Mouse (Mus musculus): ENCODE data around the gene Taok1. TPM values are rescaled to one million over a fixed set of nuclear protein-coding genes. Genes with fewer than 3 reads are reported as not detected.
"Not testable (repeated sequence)": the region's sequence is repeated elsewhere in the genome, so short reads cannot be mapped to it uniquely, and the experiment has no call there.

Taok1 gene
- total RNA-seq (2014; fragmentation: Nextera tagmentation), result 15.4 and 20.3 TPM in 2 replicates
- total RNA-seq (2017), result 28.9 and 39.6 TPM in 2 replicates

DNA sequence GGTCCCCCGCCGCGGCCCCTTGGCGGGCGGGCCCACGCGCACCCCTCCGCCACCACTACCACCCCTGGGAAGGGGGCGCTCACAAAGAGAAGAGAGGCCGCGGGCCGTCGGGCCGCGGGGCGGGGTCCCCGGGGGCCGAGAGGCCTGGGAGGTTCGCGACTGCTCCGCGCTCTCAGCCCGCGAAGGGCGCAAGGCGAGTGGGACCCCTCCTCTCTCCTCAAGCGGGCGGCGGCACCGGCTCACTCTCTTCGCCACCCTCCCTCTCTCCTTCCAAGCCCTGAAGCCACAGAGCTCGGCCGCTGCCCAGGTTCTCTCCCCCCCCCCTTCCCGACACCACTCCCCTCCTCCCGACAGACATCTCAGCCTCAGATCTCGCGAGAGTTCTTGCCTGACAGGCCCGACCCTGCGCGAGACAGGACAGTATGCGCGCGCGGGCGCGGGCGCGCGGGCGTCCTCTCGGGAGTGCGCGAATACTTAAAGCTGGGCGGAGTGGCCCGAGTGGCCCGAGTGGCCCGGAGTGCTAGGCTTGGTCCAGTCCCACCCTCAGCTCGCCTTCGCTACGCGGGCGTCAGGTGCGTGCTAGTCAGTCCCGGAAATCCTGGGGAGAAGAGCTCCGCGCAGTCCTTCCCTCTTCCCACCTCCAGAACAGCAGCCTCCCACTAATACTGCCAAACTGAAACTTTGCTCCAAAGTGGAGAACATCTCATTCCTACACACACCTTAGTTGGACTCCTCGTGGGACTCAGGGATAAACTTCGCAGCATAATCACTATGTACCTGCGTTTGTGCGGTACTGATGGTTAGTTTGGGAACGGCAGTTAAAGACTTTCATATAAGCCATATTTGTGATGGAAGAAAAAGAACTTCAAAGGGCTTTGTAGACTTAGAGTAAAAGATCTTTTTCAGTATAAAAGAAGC, at the start of gene Taok1:
Taok1 (minus strand) TSS at position 278 of the 918 bp plus-strand sequence.
- ATAC-seq (replicated peaks; ENCODE audit: low FRiP score, low TSS enrichment, poor library complexity, severe bottlenecking), result peak; percentile 94

- not testable (repeated sequence) for ATAC-seq (replicated peaks; ENCODE audit: low FRiP score, low TSS enrichment, poor library complexity, severe bottlenecking)
These were observed 46.0 kb upstream of the Taok1 start for GRCm38 (mm10) chr11:77653406-77654190.

- ATAC-seq (replicated peaks; ENCODE audit: low FRiP score, low TSS enrichment, poor library complexity, severe bottlenecking), result no peak
These were observed 44.9 kb upstream of the Taok1 start for GRCm38 (mm10) chr11:77652484-77652883.

DNA sequence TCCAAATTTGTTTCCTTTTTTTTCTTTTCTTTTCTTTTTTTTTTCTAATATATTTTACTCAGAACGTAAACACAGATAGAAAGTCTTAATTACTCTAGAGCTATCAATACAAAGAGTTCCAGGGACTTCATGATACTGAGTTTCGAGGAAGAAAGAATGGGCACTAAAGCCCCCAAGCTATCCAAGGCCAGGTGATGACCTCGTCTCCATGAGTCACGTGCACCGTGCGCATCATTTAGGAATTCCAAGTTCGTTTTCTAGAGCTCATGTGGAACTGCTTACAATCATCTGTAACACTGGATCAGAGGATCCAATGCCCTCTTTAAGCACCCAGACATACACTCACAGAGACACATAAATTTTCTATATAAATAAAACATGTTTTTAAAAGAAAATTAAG, 41.3 kb upstream of the Taok1 start:
- ATAC-seq (replicated peaks; ENCODE audit: low FRiP score, low TSS enrichment, poor library complexity, severe bottlenecking), result no peak

GRCm38 (mm10) chr11:77645481-77645880, 37.9 kb upstream of the Taok1 start:
- no peak for ATAC-seq (replicated peaks; ENCODE audit: low FRiP score, low TSS enrichment, poor library complexity, severe bottlenecking)

GRCm38 (mm10) chr11:77641390-77641789, 33.8 kb upstream of the Taok1 start:
- ATAC-seq (replicated peaks; ENCODE audit: low FRiP score, low TSS enrichment, poor library complexity, severe bottlenecking), result no peak

- ATAC-seq (replicated peaks; ENCODE audit: low FRiP score, low TSS enrichment, poor library complexity, severe bottlenecking), result peak; percentile 83
These were observed 22.6 kb upstream of the Taok1 start for GRCm38 (mm10) chr11:77630257-77630670.

DNA sequence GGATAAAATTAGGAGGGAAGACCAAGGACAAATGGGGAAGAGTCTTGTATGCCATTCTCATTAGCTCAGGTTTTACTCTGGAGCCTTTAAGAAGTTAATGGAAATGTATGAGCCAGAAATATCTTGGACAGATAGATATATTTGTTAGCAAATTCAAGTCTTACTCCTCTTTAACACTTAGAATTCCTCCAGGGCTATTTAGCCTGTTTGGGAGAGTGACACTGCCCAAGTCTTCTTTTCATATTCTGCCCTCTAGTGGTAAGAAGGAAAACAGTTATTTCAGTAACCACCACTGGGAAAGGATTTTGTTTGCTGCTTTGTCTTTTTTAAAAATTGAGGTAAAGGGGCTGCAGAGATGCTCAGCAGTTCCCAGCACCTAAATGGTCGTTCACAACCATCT, 21.9 kb upstream of the Taok1 start:
- ATAC-seq (replicated peaks; ENCODE audit: low FRiP score, low TSS enrichment, poor library complexity, severe bottlenecking), result no peak

- ATAC-seq (replicated peaks; ENCODE audit: low FRiP score, low TSS enrichment, poor library complexity, severe bottlenecking), result no peak
These were observed 19.3 kb upstream of the Taok1 start for GRCm38 (mm10) chr11:77626596-77627535.

DNA sequence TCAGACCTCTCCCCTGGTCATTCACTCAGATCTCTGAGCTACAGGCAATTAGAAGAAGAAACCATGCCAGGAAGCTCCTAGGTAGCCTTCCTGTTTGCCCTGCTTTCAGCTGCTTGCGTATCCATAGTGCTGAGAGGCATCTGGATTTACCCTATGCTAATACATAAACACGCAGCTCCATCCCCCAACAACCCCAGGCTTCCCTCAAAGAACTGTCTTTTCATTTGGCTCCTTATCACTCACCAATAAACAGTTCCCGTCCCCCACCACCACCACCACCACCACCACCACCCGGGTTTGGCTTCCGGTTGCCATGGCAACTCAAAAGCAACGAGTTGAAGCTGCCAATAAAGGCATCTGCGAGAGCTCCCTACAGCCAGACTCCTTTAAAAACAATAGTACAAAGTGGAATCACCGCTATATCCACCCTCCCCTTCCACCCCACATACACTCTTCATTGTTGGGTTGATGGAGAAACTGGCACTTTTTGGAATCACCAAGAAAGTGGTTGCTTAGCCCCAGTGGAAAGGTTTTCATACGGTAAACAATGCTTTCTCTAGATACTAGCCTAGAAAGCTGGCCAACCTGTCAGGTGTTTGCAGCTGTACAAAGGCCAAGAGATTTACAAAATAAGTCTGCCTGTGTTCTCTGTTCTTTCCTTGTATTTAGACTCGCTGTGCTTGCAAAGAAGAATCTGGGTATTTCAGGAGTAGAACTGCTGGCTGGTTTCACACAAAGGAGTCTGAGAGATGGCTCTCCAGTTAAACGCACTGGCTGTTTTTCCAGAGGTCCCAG, 17.6 kb upstream of the Taok1 start:
- ATAC-seq (replicated peaks; ENCODE audit: low FRiP score, low TSS enrichment, poor library complexity, severe bottlenecking), result 0 out of 2 replicates have a peak, but pooled peaks have one; percentile 28

- no peak for ATAC-seq (replicated peaks; ENCODE audit: low FRiP score, low TSS enrichment, poor library complexity, severe bottlenecking)
These were observed 16.9 kb upstream of the Taok1 start for GRCm38 (mm10) chr11:77624441-77625060.

DNA sequence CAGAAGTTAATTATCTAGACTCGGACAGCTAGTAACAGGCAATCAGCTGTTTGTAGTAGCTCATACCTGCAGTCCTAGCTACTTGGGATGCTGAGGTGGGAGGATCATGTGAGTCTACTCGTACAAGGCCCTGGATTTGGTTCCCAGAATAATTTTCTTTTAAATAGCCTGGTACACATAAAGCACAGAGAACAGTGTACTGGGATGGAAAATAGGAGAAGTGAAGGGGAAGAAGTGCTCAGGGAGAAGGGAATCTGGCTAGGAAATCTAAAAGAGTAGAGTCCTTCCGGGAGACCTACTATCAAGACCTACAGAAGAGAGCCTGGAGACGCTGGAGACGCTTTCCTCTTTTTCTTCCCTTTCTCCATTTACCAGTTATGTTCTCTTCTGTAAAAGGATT, 16.4 kb upstream of the Taok1 start:
- ATAC-seq (replicated peaks; ENCODE audit: low FRiP score, low TSS enrichment, poor library complexity, severe bottlenecking), result no peak

- ATAC-seq (replicated peaks; ENCODE audit: low FRiP score, low TSS enrichment, poor library complexity, severe bottlenecking), result no peak
These were observed 14.4 kb upstream of the Taok1 start for GRCm38 (mm10) chr11:77621902-77622535.

- ATAC-seq (replicated peaks; ENCODE audit: low FRiP score, low TSS enrichment, poor library complexity, severe bottlenecking), result no peak
These were observed 7.5 kb upstream of the Taok1 start for GRCm38 (mm10) chr11:77615084-77615624.

DNA sequence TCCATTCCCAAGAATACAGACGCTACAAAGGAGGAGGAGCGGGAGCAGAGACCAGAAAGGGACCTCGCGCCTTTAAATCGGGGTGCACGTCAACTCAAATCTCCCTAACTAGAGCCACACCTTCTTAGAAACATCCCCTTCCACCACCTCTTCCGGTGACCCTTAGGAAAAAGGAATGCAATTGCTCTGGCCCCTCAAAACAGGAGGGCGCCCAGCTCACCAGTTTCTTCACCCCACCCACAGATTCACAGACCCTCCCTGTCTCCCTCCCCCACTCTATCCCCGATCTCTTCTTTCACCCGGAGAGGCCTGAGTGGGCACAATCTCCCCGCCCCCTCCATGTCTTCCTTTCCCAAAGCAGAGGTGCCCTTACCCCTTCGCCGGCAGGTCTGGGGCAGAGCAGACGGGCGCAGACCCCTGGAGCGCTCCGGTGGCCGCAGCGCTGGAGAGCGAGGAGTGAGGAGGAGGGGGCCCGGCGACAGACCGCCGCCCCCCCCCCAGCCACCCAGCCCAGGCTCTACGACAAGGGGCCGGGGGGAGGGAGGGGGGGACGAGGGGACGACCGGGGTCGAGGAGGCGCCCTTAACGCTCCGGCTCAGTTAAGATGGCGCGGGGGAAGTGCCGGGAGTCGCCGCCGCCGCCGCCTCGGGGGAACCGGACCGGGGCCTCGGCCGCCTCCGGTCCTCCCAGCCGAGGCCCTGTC, 629 bp downstream of the Taok1 start:
- ATAC-seq (replicated peaks; ENCODE audit: low FRiP score, low TSS enrichment, poor library complexity, severe bottlenecking), result peak; percentile 74

- 0 out of 2 replicates have a peak, but pooled peaks have one; percentile 5 for ATAC-seq (replicated peaks; ENCODE audit: low FRiP score, low TSS enrichment, poor library complexity, severe bottlenecking)
These were observed 1.2 kb downstream of the Taok1 start for GRCm38 (mm10) chr11:77606469-77606834.

- no peak for ATAC-seq (replicated peaks; ENCODE audit: low FRiP score, low TSS enrichment, poor library complexity, severe bottlenecking)
These were observed 10.3 kb downstream of the Taok1 start for GRCm38 (mm10) chr11:77597266-77597665.
